In genomic region chr19:3586026-3586425, GRCm38 (mm10) we compare ENCODE assay signal across 17 mouse cellular contexts.
"Had no signal": no experiment of that assay in that cellular context is flagged by ENCODE, and none has a peak within 500 bp of the region (broad histone marks: within the 10 kb centered on the region; RNA-seq: fewer than 3 reads in every experiment).

No protein-coding gene starts in this region.

- H3K4me2 ChIP-seq: heart, embryonic 11.5 days; heart, embryonic 12.5 days; heart, embryonic 13.5 days; heart, embryonic 15.5 days; hindbrain, embryonic 12.5 days; hindbrain, embryonic 13.5 days; hindbrain, embryonic 14.5 days; hindbrain, embryonic 15.5 days; intestine, embryonic 15.5 days; kidney, embryonic 15.5 days had no signal

- H3K9me3 ChIP-seq: heart, embryonic 12.5 days; heart, embryonic 13.5 days; heart, embryonic 15.5 days; hindbrain, embryonic 10.5 days; hindbrain, embryonic 12.5 days; hindbrain, embryonic 13.5 days; hindbrain, embryonic 15.5 days; intestine, embryonic 15.5 days; kidney, embryonic 15.5 days had no signal

- H3K9ac ChIP-seq: heart, embryonic 12.5 days; heart, embryonic 13.5 days; heart, embryonic 15.5 days; hindbrain, embryonic 12.5 days; hindbrain, embryonic 13.5 days; hindbrain, embryonic 14.5 days; hindbrain, embryonic 15.5 days; intestine, embryonic 15.5 days; kidney, embryonic 15.5 days had no signal

- DNase-seq: kidney, adult 11 months had no signal

- ATAC-seq: hindbrain, postnatal 0 days; inflammation-experienced regulatory T-cells, adult 6 months had no signal

- H3K4me1 ChIP-seq: heart, embryonic 15.5 days; hindbrain, embryonic 10.5 days; hindbrain, embryonic 13.5 days; hindbrain, embryonic 15.5 days; intestine, embryonic 15.5 days; kidney, embryonic 15.5 days had no signal

- H3K36me3 ChIP-seq: hindbrain, embryonic 15.5 days had no signal

- H3K4me3 ChIP-seq: heart, embryonic 12.5 days; heart, embryonic 13.5 days; heart, embryonic 15.5 days; hindbrain, embryonic 10.5 days; hindbrain, embryonic 12.5 days; hindbrain, embryonic 13.5 days; hindbrain, embryonic 15.5 days; intestine, embryonic 15.5 days; kidney, embryonic 15.5 days; layer of hippocampus, adult 2 months; left cerebral cortex, adult 2 months had no signal

- H3K27ac ChIP-seq: heart, embryonic 13.5 days; heart, embryonic 15.5 days; hindbrain, embryonic 10.5 days; hindbrain, embryonic 12.5 days; hindbrain, embryonic 13.5 days; hindbrain, embryonic 14.5 days; hindbrain, embryonic 15.5 days; hindbrain, postnatal 0 days; intestine, embryonic 15.5 days; kidney, embryonic 15.5 days; kidney, postnatal 0 days; layer of hippocampus, adult 2 months; left cerebral cortex, adult 2 months had no signal

- H3K27me3 ChIP-seq: heart, embryonic 12.5 days; heart, embryonic 13.5 days; heart, embryonic 15.5 days; hindbrain, embryonic 12.5 days; hindbrain, embryonic 13.5 days; hindbrain, embryonic 15.5 days; intestine, embryonic 15.5 days; kidney, embryonic 15.5 days had no signal
